13 mouse cellular contexts compared by ENCODE assay signal in genomic region chr8:4372657-4373056, GRCm38 (mm10). TPM values are rescaled to one million over a fixed set of nuclear protein-coding genes. Genes with fewer than 3 reads are reported as not detected.
DNase-seq lines count a peak whose midpoint lies in the region; ATAC-seq and TF ChIP-seq lines count a peak whose summit lies in the region.
"Had no signal": no experiment of that assay in that cellular context is flagged by ENCODE, and none has a peak within 500 bp of the region (broad histone marks: within the 10 kb centered on the region; RNA-seq: fewer than 3 reads in every experiment).

No protein-coding gene starts in this region.

- H3K27me3 ChIP-seq in lung, postnatal 0 days (replicated peaks; ENCODE audit: insufficient read depth, low read length), result no peaks in the 10 kb centered on the region
- H3K27me3 ChIP-seq: embryonic facial prominence, embryonic 15.5 days; hindbrain, embryonic 12.5 days had no signal

- intact Hi-C loops in gastrocnemius, adult 2 months (cut with DNase I), result loop anchor here (5.0 kb wide), 3 partner anchors 120 to 230 kb away; partner anchors contain the start of gene Snapc2
- intact Hi-C loops in left cerebral cortex, postnatal 14 days (cut with DNase I), result no loop called here

- no peaks in the 10 kb centered on the region for H3K9me3 ChIP-seq in lung, postnatal 0 days (ENCODE audit: low read length)
- H3K9me3 ChIP-seq: embryonic facial prominence, embryonic 15.5 days; G1E; hindbrain, embryonic 12.5 days had no signal

- 70% methylated on average over 2 of the region's 2 CpGs for WGBS in lung, postnatal 0 days

- DNase-seq in gastrocnemius, adult 2 months, result no peak
- DNase-seq in gastrocnemius, postnatal 10 days, result no peak
- peak; percentile 13 for DNase-seq in lung, postnatal 0 days (ENCODE audit: low spot score)
- no peak for DNase-seq in lung, postnatal 4 days
- DNase-seq in ZHBTc4 (ENCODE audit: low read depth, low spot score), result peak; percentile 35
- peak; percentile 27 for DNase-seq in retina, postnatal 1 day
- no peak for DNase-seq in adrenal gland, adult 8-10 months
- DNase-seq in left cerebral cortex, postnatal 14 days (ENCODE audit: low spot score in 2 of 2), result no peak
- DNase-seq: gastrocnemius, postnatal 25 days; right cerebral cortex, postnatal 14 days had no signal

- H3K9ac ChIP-seq in lung, postnatal 0 days (replicated peaks; ENCODE audit: low read depth), result no peak overlapping the region
- H3K9ac ChIP-seq: embryonic facial prominence, embryonic 15.5 days; hindbrain, embryonic 12.5 days had no signal

- no peaks in the 10 kb centered on the region for H3K4me1 ChIP-seq in lung, postnatal 0 days (ENCODE audit: insufficient read depth, low read depth, low read length)
- H3K4me1 ChIP-seq: embryonic facial prominence, embryonic 15.5 days; hindbrain, embryonic 12.5 days had no signal

- TF ChIP-seq EP300 in lung, postnatal 0 days (IDR thresholded peaks at IDR 0.05), result no peak

- ATAC-seq in lung, postnatal 0 days, result no peak

- H3K4me3 ChIP-seq in gastrocnemius, adult 2 months, result no peak overlapping the region
- no peak overlapping the region for H3K4me3 ChIP-seq in lung, postnatal 0 days (ENCODE audit: low read depth, low read length)
- H3K4me3 ChIP-seq: embryonic facial prominence, embryonic 15.5 days; hindbrain, embryonic 12.5 days had no signal

- TF ChIP-seq CTCF in gastrocnemius, adult 2 months (IDR thresholded peaks at IDR 0.05), result peak; percentile 62
- TF ChIP-seq CTCF in lung, postnatal 0 days (IDR thresholded peaks at IDR 0.05), result peak; percentile 55

- H3K27ac ChIP-seq in gastrocnemius, adult 2 months, result no peak overlapping the region
- no peak overlapping the region for H3K27ac ChIP-seq in lung, postnatal 0 days (ENCODE audit: low read length)
- H3K27ac ChIP-seq: embryonic facial prominence, embryonic 15.5 days; hindbrain, embryonic 12.5 days had no signal

- no peak overlapping the region for H3K4me2 ChIP-seq in lung, postnatal 0 days (replicated peaks; ENCODE audit: low read depth, low read length)
- H3K4me2 ChIP-seq: embryonic facial prominence, embryonic 15.5 days; hindbrain, embryonic 12.5 days had no signal

- H3K36me3 ChIP-seq in lung, postnatal 0 days (ENCODE audit: insufficient read depth, low read length), result no peaks in the 10 kb centered on the region
- H3K36me3 ChIP-seq: embryonic facial prominence, embryonic 15.5 days; G1E; hindbrain, embryonic 12.5 days had no signal

RNA-seq across cellular contexts. Expression of gene Elavl1, which starts 47.4 kb away (rescaled TPM):
- total RNA-seq in gastrocnemius, adult 2 months (2021), result 10 to 100 TPM; 46.4 to 49.8 TPM
- total RNA-seq in gastrocnemius, postnatal 10 days (2021), result 10 to 100 TPM; 50.1 to 55.0 TPM
- polyA plus RNA-seq in lung, postnatal 0 days (2015; fragmentation: Nextera tagmentation; extraction: Ambion mirVana), result 90.9 and 110 TPM in 2 replicates
- total RNA-seq in adrenal gland, adult 8-10 months (2022), result 100 to 1,000 TPM in 1 of 4 experiments, 10 to 100 TPM in 3; 77.7 to 108 (median 85.4) TPM
- total RNA-seq in left cerebral cortex, postnatal 14 days (2021), result 10 to 100 TPM; 72.2 to 72.5 TPM

RNA-seq across cellular contexts. Expression of gene Ccl25, which starts 47.6 kb away (rescaled TPM):
- 10 to 100 TPM in 1 of 2 experiments, 1 to 10 TPM in 1; 8.2 to 14.6 TPM for total RNA-seq in gastrocnemius, adult 2 months (2021)
- 1 to 10 TPM; 8.0 to 8.3 TPM for total RNA-seq in gastrocnemius, postnatal 10 days (2021)
- polyA plus RNA-seq in lung, postnatal 0 days (2015; fragmentation: Nextera tagmentation; extraction: Ambion mirVana), result 4.3 and 4.9 TPM in 2 replicates
- total RNA-seq in adrenal gland, adult 8-10 months (2022), result 10 to 100 TPM; 16.2 to 23.5 (median 16.9) TPM
- total RNA-seq in left cerebral cortex, postnatal 14 days (2021), result 10 to 100 TPM; 20.9 to 26.6 TPM

Comparison
In these comparisons a context has a peak if more than half of its experiments do, and no peak if none do; other contexts are left out.
1. DNase-seq: peak in lung, postnatal 0 days (single experiment), ZHBTc4 (single experiment) and retina, postnatal 1 day (single experiment); none in gastrocnemius, adult 2 months (single experiment), gastrocnemius, postnatal 10 days (single experiment), lung, postnatal 4 days (0 of 2), adrenal gland, adult 8-10 months (single experiment) and left cerebral cortex, postnatal 14 days (0 of 2).